Mouse (Mus musculus): Measurements from ENCODE around the gene Gm9195. TPM values are rescaled to one million over a fixed set of nuclear protein-coding genes. Genes with fewer than 3 reads are reported as not detected.

Gene Gm9195
- polyA plus RNA-seq, 1 experiment from 2014 or later: not detected

- H3K4me3 ChIP-seq (replicated peaks): no peak overlapping the region
- whole genome bisulfite sequencing: 93% methylated on average over 1 of the region's 1 CpGs
- H3K4me1 ChIP-seq: no peaks in the 10 kb centered on the region
- no peak for ATAC-seq (ENCODE audit: low FRiP score)
- H3K36me3 ChIP-seq (replicated peaks): no peaks in the 10 kb centered on the region
- H3K9me3 ChIP-seq: no peaks in the 10 kb centered on the region
- peaks cover 4% of the 10 kb centered on the region; the same call in 1 of the 2 replicates for H3K27me3 ChIP-seq
- no peak overlapping the region for H3K27ac ChIP-seq
- no peak overlapping the region for H3K4me2 ChIP-seq
- no peak overlapping the region for H3K9ac ChIP-seq
These were observed 2.1 kb upstream of the Gm9195 start for GRCm38 (mm10) chr14:72493775-72494174.

- no peaks in the 10 kb centered on the region for H3K9me3 ChIP-seq
- H3K27me3 ChIP-seq: no peaks in the 10 kb centered on the region
These were observed 1.3 kb downstream of the Gm9195 start for GRCm38 (mm10) chr14:72490367-72490766.

GRCm38 (mm10) chr14:72474501-72474900 lies 17.1 kb downstream of the Gm9195 start:
- H3K4me2 ChIP-seq: no peak overlapping the region
- H3K27ac ChIP-seq: no peak overlapping the region
- no peak overlapping the region for H3K9ac ChIP-seq
- H3K9me3 ChIP-seq: no peaks in the 10 kb centered on the region
- no peak for ATAC-seq (ENCODE audit: low FRiP score)
- H3K27me3 ChIP-seq: no peaks in the 10 kb centered on the region
- no peaks in the 10 kb centered on the region for H3K4me1 ChIP-seq
- no peak overlapping the region for H3K4me3 ChIP-seq (replicated peaks)
- 88% methylated on average over 1 of the region's 1 CpGs for WGBS
- no peaks in the 10 kb centered on the region for H3K36me3 ChIP-seq (replicated peaks)

More at GRCm38 (mm10) chr14:72490367-72490766, 1.3 kb downstream of the Gm9195 start:
- WGBS: 93% methylated on average over 3 of the region's 3 CpGs
- Histone ChIP-seq H3K4me3 (replicated peaks) (no peak overlapping the region), H3K36me3 (replicated peaks) (no peaks in the 10 kb centered on the region), H3K4me1 (no peaks in the 10 kb centered on the region), H3K27ac (no peak overlapping the region), H3K9ac (no peak overlapping the region), H3K4me2 (no peak overlapping the region)
- no peak for ATAC-seq (ENCODE audit: low FRiP score)

DNA sequence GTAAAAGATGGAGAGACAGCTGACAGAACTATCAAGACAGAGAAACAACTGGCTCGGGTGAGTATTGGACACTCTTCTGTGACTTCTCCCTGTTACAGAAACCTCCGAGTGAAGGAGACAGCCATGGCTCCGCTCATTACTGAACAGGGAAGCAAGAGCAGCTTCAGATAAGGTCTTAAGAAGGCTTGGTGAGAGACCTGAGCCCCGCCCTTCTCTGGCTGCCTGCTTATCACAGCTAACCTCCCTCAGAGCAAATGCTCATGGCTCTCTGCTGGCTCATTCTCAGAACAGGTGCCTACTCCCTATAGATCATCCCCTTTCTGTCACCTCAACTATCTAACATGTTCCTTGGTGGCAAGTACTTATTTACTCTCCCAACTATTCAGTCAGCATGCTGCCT lies 23.2 kb downstream of the Gm9195 start:
- Histone ChIP-seq H3K9ac (no peak overlapping the region), H3K27ac (no peak overlapping the region), H3K9me3 (no peaks in the 10 kb centered on the region), H3K4me3 (replicated peaks) (no peak overlapping the region), H3K27me3 (no peaks in the 10 kb centered on the region), H3K36me3 (replicated peaks) (no peaks in the 10 kb centered on the region), H3K4me1 (no peaks in the 10 kb centered on the region), H3K4me2 (no peak overlapping the region)
- WGBS: 77% methylated on average over 4 of the region's 4 CpGs
- ATAC-seq (ENCODE audit: low FRiP score): no peak

DNA sequence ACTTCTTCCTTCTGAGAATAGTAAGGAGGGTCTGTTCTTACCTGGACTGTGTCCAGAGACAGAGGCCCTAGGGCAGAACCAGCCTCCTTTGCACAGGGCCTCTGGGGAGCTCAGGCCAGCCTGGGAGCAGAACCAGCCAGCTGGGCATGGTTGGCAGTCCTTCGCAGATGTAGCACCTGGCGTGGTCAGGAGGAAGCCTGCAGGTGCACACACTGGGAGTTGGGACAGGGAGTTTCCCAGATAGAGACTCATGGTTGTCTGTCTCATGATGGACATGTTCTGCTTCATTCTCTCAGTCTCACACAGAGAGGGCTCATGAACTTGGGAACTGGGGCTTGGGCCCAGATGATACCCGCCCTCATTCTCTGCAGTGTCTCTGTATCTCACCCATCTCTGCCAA lies 25.3 kb downstream of the Gm9195 start:
- WGBS: 93% methylated on average over 3 of the region's 3 CpGs
- Histone ChIP-seq H3K4me3 (replicated peaks) (no peak overlapping the region), H3K9me3 (no peaks in the 10 kb centered on the region), H3K4me1 (no peaks in the 10 kb centered on the region), H3K36me3 (replicated peaks) (no peaks in the 10 kb centered on the region), H3K4me2 (no peak overlapping the region), H3K9ac (no peak overlapping the region), H3K27ac (no peak overlapping the region), H3K27me3 (no peaks in the 10 kb centered on the region)
- ATAC-seq (ENCODE audit: low FRiP score): no peak

- no peaks in the 10 kb centered on the region for H3K9me3 ChIP-seq
- H3K9ac ChIP-seq: no peak overlapping the region
- no peaks in the 10 kb centered on the region for H3K4me1 ChIP-seq
- no peak overlapping the region for H3K4me3 ChIP-seq (replicated peaks)
- no peak overlapping the region for H3K4me2 ChIP-seq
- WGBS: 85% methylated on average over 1 of the region's 1 CpGs
- ATAC-seq (ENCODE audit: low FRiP score): no peak
- H3K27me3 ChIP-seq: no peaks in the 10 kb centered on the region
- no peak overlapping the region for H3K27ac ChIP-seq
- no peaks in the 10 kb centered on the region for H3K36me3 ChIP-seq (replicated peaks)
These were observed 30.0 kb downstream of the Gm9195 start for GRCm38 (mm10) chr14:72461591-72461990.

- Histone ChIP-seq H3K27me3 (no peaks in the 10 kb centered on the region), H3K9me3 (no peaks in the 10 kb centered on the region), H3K36me3 (replicated peaks) (no peaks in the 10 kb centered on the region), H3K4me1 (no peaks in the 10 kb centered on the region), H3K9ac (no peak overlapping the region), H3K27ac (no peak overlapping the region), H3K4me2 (no peak overlapping the region), H3K4me3 (replicated peaks) (no peak overlapping the region)
- ATAC-seq (ENCODE audit: low FRiP score): no peak
- WGBS: 85% methylated on average over 2 of the region's 2 CpGs
These were observed 31.3 kb downstream of the Gm9195 start for GRCm38 (mm10) chr14:72460291-72460690.

- Histone ChIP-seq H3K36me3 (replicated peaks) (no peaks in the 10 kb centered on the region), H3K9me3 (no peaks in the 10 kb centered on the region), H3K4me3 (replicated peaks) (no peak overlapping the region), H3K9ac (no peak overlapping the region), H3K4me2 (no peak overlapping the region), H3K4me1 (no peaks in the 10 kb centered on the region), H3K27ac (no peak overlapping the region), H3K27me3 (no peaks in the 10 kb centered on the region)
- no peak for ATAC-seq (ENCODE audit: low FRiP score)
- WGBS: 88% methylated on average over 1 of the region's 1 CpGs
These were observed 32.7 kb downstream of the Gm9195 start for GRCm38 (mm10) chr14:72458930-72459329.

- H3K4me1 ChIP-seq: no peaks in the 10 kb centered on the region
- no peak overlapping the region for H3K4me3 ChIP-seq (replicated peaks)
- H3K9ac ChIP-seq: no peak overlapping the region
- no peaks in the 10 kb centered on the region for H3K9me3 ChIP-seq
- 63% methylated on average over 9 of the region's 9 CpGs for WGBS
- no peak for ATAC-seq (ENCODE audit: low FRiP score)
- H3K4me2 ChIP-seq: no peak overlapping the region
- no peaks in the 10 kb centered on the region for H3K36me3 ChIP-seq (replicated peaks)
- no peak overlapping the region for H3K27ac ChIP-seq
- no peaks in the 10 kb centered on the region for H3K27me3 ChIP-seq
These were observed 44.2 kb downstream of the Gm9195 start for GRCm38 (mm10) chr14:72447141-72448091.

GRCm38 (mm10) chr14:72442936-72443335 lies 48.7 kb downstream of the Gm9195 start:
- WGBS: 88% methylated on average over 11 of the region's 11 CpGs
- no peak overlapping the region for H3K9ac ChIP-seq
- ATAC-seq (ENCODE audit: low FRiP score): no peak
- no peak overlapping the region for H3K27ac ChIP-seq
- H3K27me3 ChIP-seq: no peaks in the 10 kb centered on the region
- no peak overlapping the region for H3K4me3 ChIP-seq (replicated peaks)
- no peaks in the 10 kb centered on the region for H3K9me3 ChIP-seq
- H3K4me2 ChIP-seq: no peak overlapping the region
- no peaks in the 10 kb centered on the region for H3K4me1 ChIP-seq
- H3K36me3 ChIP-seq (replicated peaks): no peaks in the 10 kb centered on the region

DNA sequence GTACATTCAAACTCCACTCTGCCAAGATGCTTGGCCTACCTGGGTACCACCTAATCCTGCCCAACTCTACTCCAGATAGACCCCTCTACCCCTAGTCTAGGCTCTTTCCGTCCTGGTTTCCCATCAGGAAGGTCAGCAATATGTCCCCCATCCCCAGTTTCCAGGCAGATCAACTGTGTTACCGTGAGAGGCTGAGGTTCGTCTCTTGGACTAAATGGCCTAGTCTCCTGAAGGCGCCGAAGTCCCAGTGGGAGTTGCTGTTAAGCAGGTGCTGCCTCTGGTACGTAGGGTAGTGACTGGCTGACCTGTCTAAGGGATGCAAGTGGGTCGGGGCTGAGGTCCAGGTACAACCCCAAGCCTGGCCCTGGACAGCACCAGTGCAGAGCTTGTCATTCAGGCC lies 50.7 kb downstream of the Gm9195 start:
- WGBS: 89% methylated on average over 7 of the region's 7 CpGs
- H3K9ac ChIP-seq: no peak overlapping the region
- no peaks in the 10 kb centered on the region for H3K27me3 ChIP-seq
- no peak for ATAC-seq (ENCODE audit: low FRiP score)
- H3K4me3 ChIP-seq (replicated peaks): no peak overlapping the region
- no peak overlapping the region for H3K27ac ChIP-seq
- H3K4me1 ChIP-seq: no peaks in the 10 kb centered on the region
- no peak overlapping the region for H3K4me2 ChIP-seq
- H3K36me3 ChIP-seq (replicated peaks): no peaks in the 10 kb centered on the region
- H3K9me3 ChIP-seq: no peaks in the 10 kb centered on the region

- Histone ChIP-seq H3K27ac (no peak overlapping the region), H3K36me3 (replicated peaks) (no peaks in the 10 kb centered on the region), H3K9ac (no peak overlapping the region), H3K27me3 (no peaks in the 10 kb centered on the region), H3K4me1 (no peaks in the 10 kb centered on the region), H3K9me3 (no peaks in the 10 kb centered on the region), H3K4me2 (no peak overlapping the region), H3K4me3 (replicated peaks) (no peak overlapping the region)
- ATAC-seq (ENCODE audit: low FRiP score): no peak
- WGBS: 85% methylated on average over 6 of the region's 6 CpGs
These were observed 51.2 kb downstream of the Gm9195 start for GRCm38 (mm10) chr14:72440436-72440835.

GRCm38 (mm10) chr14:72438976-72439375 lies 52.7 kb downstream of the Gm9195 start:
- H3K27me3 ChIP-seq: no peaks in the 10 kb centered on the region
- no peaks in the 10 kb centered on the region for H3K9me3 ChIP-seq
- no peaks in the 10 kb centered on the region for H3K4me1 ChIP-seq
- H3K4me3 ChIP-seq (replicated peaks): no peak overlapping the region
- 88% methylated on average over 1 of the region's 1 CpGs for WGBS
- no peaks in the 10 kb centered on the region for H3K36me3 ChIP-seq (replicated peaks)
- ATAC-seq (ENCODE audit: low FRiP score): no peak
- H3K27ac ChIP-seq: no peak overlapping the region
- H3K4me2 ChIP-seq: no peak overlapping the region
- H3K9ac ChIP-seq: no peak overlapping the region

Data from forebrain, embryonic 12.5 days (tissue).